Mouse (Mus musculus): ENCODE measurements around the gene Acat3. TPM values are rescaled to one million over a fixed set of nuclear protein-coding genes. Genes with fewer than 3 reads are reported as not detected.
"Not testable (repeated sequence)": the region's sequence is repeated elsewhere in the genome, so short reads cannot be mapped to it uniquely, and the experiment has no call there.

Acat3 gene
- total RNA-seq, 2 experiments from 2014 or later, result 4.1 to 6.6 TPM

DNA sequence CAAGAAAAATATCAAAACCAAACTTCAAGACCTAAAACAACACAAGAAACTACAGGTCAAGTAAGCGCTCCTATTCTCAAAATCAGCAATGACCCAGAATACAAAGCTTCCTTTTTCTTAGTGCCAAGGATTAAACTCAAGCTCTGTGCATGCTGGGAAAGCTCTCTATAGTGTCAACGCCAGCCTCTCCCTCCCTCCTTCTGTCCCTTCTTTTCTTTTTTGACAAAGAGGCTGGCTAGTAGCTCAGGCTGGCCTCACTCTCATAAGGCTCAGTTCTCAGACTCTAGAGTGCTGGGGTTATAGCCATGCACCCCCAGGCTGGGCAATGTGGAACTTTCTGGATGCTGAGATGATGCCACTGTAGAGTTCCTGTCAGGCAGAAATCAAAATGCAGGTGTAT, 2.3 kb downstream of the Acat3 start:
- no peak for DNase-seq (ENCODE audit: low spot score in 2 of 2)
- no peak overlapping the region for H3K4me3 ChIP-seq
- no peak for TF ChIP-seq CTCF (conservative IDR thresholded peaks at IDR 0.05)
- H3K27ac ChIP-seq, result no peak overlapping the region

- no peak for TF ChIP-seq CTCF (conservative IDR thresholded peaks at IDR 0.05)
- Histone ChIP-seq H3K27ac (0 out of 2 replicates have a peak overlapping the region, but pooled peaks have one; percentile 36), H3K4me3 (no peak overlapping the region)
- DNase-seq (ENCODE audit: low spot score in 2 of 2), result no peak
Observed at GRCm38 (mm10) chr17:12937412-12937970, 2.9 kb downstream of the Acat3 start.

- H3K27ac ChIP-seq, result no peak overlapping the region
- no peak for DNase-seq (ENCODE audit: low spot score in 2 of 2)
- H3K4me3 ChIP-seq, result no peak overlapping the region
- no peak for TF ChIP-seq CTCF (conservative IDR thresholded peaks at IDR 0.05)
Observed at GRCm38 (mm10) chr17:12935719-12936118, 4.7 kb downstream of the Acat3 start.

DNA sequence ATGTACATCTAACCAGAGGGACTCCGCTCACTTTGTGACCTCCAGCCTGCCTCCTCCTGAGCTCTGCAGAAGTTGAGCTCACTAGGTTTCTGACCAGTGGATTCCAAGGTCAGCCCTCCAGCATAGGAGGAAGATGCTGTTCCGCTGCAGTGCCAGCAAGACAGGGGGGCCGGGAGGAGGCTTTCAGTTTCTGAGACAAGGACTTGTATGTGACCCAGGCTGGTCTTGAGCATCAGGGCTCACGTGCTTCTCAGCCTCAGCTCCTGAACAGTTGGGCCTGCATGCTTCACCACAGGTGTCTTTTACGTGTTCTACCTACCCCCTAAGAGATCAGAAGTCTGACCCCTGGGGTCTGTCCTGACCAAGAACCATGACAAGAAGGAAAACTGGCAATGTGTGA, 8.8 kb downstream of the Acat3 start:
- H3K27ac ChIP-seq; DNase-seq (ENCODE audit: low spot score in 2 of 2); H3K4me3 ChIP-seq: not testable (repeated sequence)

- TF ChIP-seq CTCF (conservative IDR thresholded peaks at IDR 0.05), result no peak
- Histone ChIP-seq H3K4me3 (no peak overlapping the region), H3K27ac (no peak overlapping the region)
- no peak for DNase-seq (ENCODE audit: low spot score in 2 of 2)
Observed at GRCm38 (mm10) chr17:12925703-12926180, 14.7 kb downstream of the Acat3 start.

DNA sequence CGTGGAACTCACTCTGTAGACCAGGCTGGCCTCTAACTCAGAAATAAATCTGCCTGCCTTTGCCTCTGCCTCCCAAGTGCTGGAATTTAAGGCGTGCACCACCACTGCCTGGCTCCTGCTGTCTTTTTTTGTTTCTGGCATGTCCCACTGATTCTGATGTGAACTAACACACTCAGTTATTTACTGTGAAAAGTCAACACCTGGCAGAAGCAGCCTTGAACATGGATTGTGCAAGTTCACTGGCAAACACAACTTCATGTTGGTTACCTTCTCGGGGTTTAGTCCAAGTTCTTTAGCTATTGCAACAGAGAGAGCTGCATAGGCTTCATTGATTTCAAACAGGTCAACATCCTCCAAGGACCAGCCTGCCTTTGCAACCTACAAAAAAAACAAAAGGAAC, 15.4 kb downstream of the Acat3 start:
- H3K4me3 ChIP-seq, result no peak overlapping the region
- no peak for TF ChIP-seq CTCF (conservative IDR thresholded peaks at IDR 0.05)
- H3K27ac ChIP-seq, result no peak overlapping the region
- no peak for DNase-seq (ENCODE audit: low spot score in 2 of 2)

GRCm38 (mm10) chr17:12921073-12921472, 19.3 kb downstream of the Acat3 start:
- Histone ChIP-seq H3K27ac (no peak overlapping the region), H3K4me3 (no peak overlapping the region)
- DNase-seq (ENCODE audit: low spot score in 2 of 2), result no peak
- no peak for TF ChIP-seq CTCF (conservative IDR thresholded peaks at IDR 0.05)

DNA sequence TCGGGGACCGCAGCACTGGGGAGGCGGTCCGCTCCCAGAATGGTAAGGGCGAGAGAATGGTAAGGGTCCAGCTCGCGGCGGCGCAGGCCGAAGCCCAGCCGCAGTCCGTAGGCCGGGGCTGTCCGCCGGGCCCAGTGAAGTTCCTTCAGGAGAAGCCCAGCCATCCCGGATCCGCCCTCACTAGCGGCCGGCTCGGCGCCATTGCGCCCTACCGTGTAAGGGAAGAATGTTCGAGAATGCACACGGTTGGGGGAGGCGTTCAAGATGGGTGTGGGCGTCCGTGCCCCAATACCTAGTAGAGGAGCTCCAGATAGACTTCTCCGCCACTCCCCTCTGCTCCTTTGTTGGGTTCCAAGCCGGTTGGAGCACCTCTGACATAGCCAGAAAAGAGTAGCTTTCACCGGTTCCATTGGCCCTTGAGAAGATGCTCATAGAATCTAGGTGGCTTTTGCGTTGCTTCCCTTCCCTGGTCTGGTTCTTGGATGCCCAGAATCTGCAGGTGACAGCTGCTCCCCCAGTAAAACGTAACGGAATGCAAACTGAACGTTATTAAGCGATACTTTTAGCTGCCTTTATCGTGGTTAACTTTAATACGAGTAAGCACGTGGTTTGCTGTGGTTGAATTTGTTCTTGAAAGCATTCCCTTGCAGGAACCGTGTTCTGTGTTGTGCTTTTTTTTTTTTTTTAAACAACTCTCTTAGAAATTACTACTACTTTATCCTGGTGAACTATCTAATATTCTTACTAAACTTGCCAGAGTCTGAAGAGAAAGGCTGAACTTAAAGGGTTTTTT, 23.6 kb downstream of the Acat3 start:
- no peak for TF ChIP-seq CTCF (conservative IDR thresholded peaks at IDR 0.05)
- DNase-seq (ENCODE audit: low spot score in 2 of 2), result peak; percentile 22 to 32
- H3K27ac ChIP-seq, result peak overlapping the region; percentile 97
- peak overlapping the region; percentile 80 for H3K4me3 ChIP-seq

DNA sequence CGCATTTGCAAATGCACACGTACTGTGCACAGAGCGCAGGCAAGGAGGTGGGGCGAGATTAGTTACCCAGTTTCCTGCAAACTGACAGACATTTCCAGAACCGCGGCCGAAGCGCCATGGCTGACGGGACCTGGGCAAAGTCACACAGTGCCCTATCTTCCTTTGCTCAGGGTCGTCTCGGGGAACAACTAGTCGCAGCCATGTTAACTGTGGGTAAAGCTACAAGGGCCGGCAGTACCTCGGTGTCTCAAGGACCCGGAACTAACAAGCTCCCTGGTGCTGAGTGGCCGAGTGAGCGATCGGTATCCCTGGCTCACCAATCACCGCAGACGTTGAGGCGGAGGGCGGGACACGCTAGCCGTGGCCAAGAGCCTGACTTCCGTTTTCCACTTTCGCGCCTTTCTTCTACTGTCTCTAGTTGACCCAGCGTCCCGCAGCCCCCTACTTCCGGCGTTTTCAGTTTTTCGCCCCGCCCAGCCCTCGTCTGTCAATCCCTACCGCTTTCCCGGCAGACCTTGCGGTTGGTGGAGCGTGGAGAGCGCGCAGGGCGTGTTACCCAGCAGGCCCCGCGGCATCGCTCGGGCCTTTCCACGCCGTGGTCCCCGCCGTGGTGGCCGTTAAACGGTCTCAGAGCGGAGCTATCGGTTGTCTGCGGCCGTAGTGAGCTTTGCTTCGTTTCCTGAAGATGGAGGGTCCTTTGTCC, 24.4 kb downstream of the Acat3 start, which contains the start of gene Mrpl18:
Gene Mrpl18 (minus strand): TSS at position 465 of the 703 bp plus-strand sequence.
- peak within 1 kb of the TSS; percentile 97 for H3K27ac ChIP-seq
- peak; percentile 98 to 100 for DNase-seq (ENCODE audit: low spot score in 2 of 2)
- TF ChIP-seq CTCF (conservative IDR thresholded peaks at IDR 0.05), result no peak
- H3K4me3 ChIP-seq, result peak within 1 kb of the TSS; percentile 80

DNA sequence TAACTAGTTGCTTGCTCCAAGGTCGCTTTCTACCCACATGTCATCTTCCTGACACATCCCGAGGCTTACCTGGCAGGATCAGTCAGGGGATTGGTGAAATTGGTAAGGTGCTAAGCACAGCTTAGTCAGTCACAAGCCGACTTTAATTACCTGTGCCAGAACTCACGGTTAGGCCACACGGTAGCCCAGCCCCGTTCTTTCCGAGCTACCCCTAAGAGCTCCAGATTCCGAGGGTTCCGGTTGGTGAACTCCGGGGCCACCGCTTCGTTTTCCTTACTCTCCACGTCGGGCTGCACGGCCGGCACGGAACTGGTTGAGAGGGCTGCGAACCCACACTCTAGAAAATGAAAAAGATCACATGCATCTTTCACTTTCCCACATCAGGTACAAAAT, 24.9 kb downstream of the Acat3 start, which contains the start of gene Tcp1:
Gene Tcp1 (plus strand): TSS at position 214 of the 393 bp plus-strand sequence.
- Histone ChIP-seq H3K4me3 (peak within 1 kb of the TSS; percentile 80), H3K27ac (peak within 1 kb of the TSS; percentile 97)
- TF ChIP-seq CTCF (conservative IDR thresholded peaks at IDR 0.05), result no peak
- peak in 1 of 2 experiments; percentile 23 for DNase-seq (ENCODE audit: low spot score in 2 of 2)

GRCm38 (mm10) chr17:12910391-12910790, 30.0 kb downstream of the Acat3 start:
- Histone ChIP-seq H3K4me3 (no peak overlapping the region), H3K27ac (no peak overlapping the region)
- TF ChIP-seq CTCF (conservative IDR thresholded peaks at IDR 0.05), result no peak
- DNase-seq (ENCODE audit: low spot score in 2 of 2), result no peak

- no peak within 1 kb of the TSS for H3K27ac ChIP-seq
- no peak for DNase-seq (ENCODE audit: low spot score in 2 of 2)
- no peak for TF ChIP-seq CTCF (conservative IDR thresholded peaks at IDR 0.05)
- no peak within 1 kb of the TSS for H3K4me3 ChIP-seq
Observed at GRCm38 (mm10) chr17:12909361-12910280, 30.8 kb downstream of the Acat3 start, which contains the start of gene Pnldc1. Pnldc1 (minus strand) TSS chr17:12910230.
